Mouse (Mus musculus) adrenal gland, adult (tissue): ENCODE data around the gene Scgb2b7.
"Not testable (repeated sequence)": the region's sequence is repeated elsewhere in the genome, so short reads cannot be mapped to it uniquely, and the experiment has no call there.

ENCODE experiments used
- DNase-seq, 2 experiments: peaks; one replicate each; pipeline ENCODE4 v3.0.0; 2022 to 2023; ENCODE audit warnings: low spot score in 1 of 2; ENCODE audit not compliant: inconsistent age in 2 of 2

Gene Scgb2b7

GRCm38 (mm10) chr7:31705657-31706056, at the start of gene Scgb2b7:
TSS of gene Scgb2b7 (minus strand) at chr7:31705757.
- not testable (repeated sequence) for DNase-seq

- not testable (repeated sequence) for DNase-seq
These were observed 6.8 kb upstream of the Scgb2b7 start, which contains the start of gene Scgb1b7 for GRCm38 (mm10) chr7:31712365-31712764. TSS of gene Scgb1b7 (plus strand) at chr7:31712665.
